ENCODE assay signal across 17 mouse cellular contexts in genomic region chr12:16790456-16790855, GRCm38 (mm10). TPM values are rescaled to one million over a fixed set of nuclear protein-coding genes. Genes with fewer than 3 reads are reported as not detected.
DNase-seq lines count a peak whose midpoint lies in the region; ATAC-seq and TF ChIP-seq lines count a peak whose summit lies in the region.
"Had no signal": no experiment of that assay in that cellular context is flagged by ENCODE, and none has a peak within 500 bp of the region (broad histone marks: within the 10 kb centered on the region; RNA-seq: fewer than 3 reads in every experiment).

No protein-coding gene starts in this region.

- peaks cover 53% of the 10 kb centered on the region for H3K36me3 ChIP-seq in hindbrain, embryonic 10.5 days
- H3K36me3 ChIP-seq in hindbrain, embryonic 14.5 days (replicated peaks; ENCODE audit: control insufficient read depth, insufficient read depth) = no peaks in the 10 kb centered on the region
- H3K36me3 ChIP-seq in neural tube, embryonic 15.5 days = no peaks in the 10 kb centered on the region
- no peaks in the 10 kb centered on the region for H3K36me3 ChIP-seq in myocyte (ENCODE audit: control insufficient read depth, insufficient read depth)
- H3K36me3 ChIP-seq: heart, embryonic 13.5 days had no signal

- no peaks in the 10 kb centered on the region for H3K9me3 ChIP-seq in hindbrain, embryonic 10.5 days
- H3K9me3 ChIP-seq in hindbrain, embryonic 14.5 days (ENCODE audit: control insufficient read depth, low read length) = no peaks in the 10 kb centered on the region
- no peaks in the 10 kb centered on the region for H3K9me3 ChIP-seq in neural tube, embryonic 15.5 days (replicated peaks)
- H3K9me3 ChIP-seq: heart, embryonic 13.5 days had no signal

- 35% methylated on average over 4 of the region's 4 CpGs for WGBS in hindbrain, embryonic 10.5 days
- WGBS in hindbrain, embryonic 14.5 days = 31% methylated on average over 4 of the region's 4 CpGs
- 38% methylated on average over 4 of the region's 4 CpGs for WGBS in neural tube, embryonic 15.5 days

- no peak for TF ChIP-seq POLR2A in myocyte (IDR thresholded peaks at IDR 0.05; ENCODE audit: insufficient read length, low read depth)

- H3K9ac ChIP-seq in hindbrain, embryonic 14.5 days = no peak overlapping the region
- H3K9ac ChIP-seq in neural tube, embryonic 15.5 days (replicated peaks) = no peak overlapping the region
- H3K9ac ChIP-seq: heart, embryonic 13.5 days had no signal

- DNase-seq in adrenal gland, adult (ENCODE audit: inconsistent age in 2 of 2, low spot score in 1 of 2) = peak; percentile 75 to 85
- DNase-seq in adrenal gland, adult 18-20 months (ENCODE audit: low spot score in 2 of 2) = no peak
- DNase-seq in hindbrain, embryonic 10.5 days (ENCODE audit: low spot score) = peak; percentile 40
- DNase-seq in hindbrain, embryonic 14.5 days (ENCODE audit: low spot score) = no peak
- peak; percentile 42 for DNase-seq in neural tube, embryonic 10.5 days (ENCODE audit: extremely low spot score, low spot score)
- no peak for DNase-seq in lung, adult 18-20 months
- DNase-seq: cerebellum, adult 18-20 months; kidney, adult 2 months; kidney, postnatal 25 days; layer of hippocampus, adult 9-11 months; thymus, adult 18-20 months had no signal

- no peak for ATAC-seq in hindbrain, embryonic 14.5 days (ENCODE audit: low FRiP score)
- no peak for ATAC-seq in neural tube, embryonic 15.5 days (ENCODE audit: low FRiP score)

- H3K4me3 ChIP-seq in hindbrain, embryonic 10.5 days = peak overlapping the region; percentile 29
- H3K4me3 ChIP-seq in hindbrain, embryonic 14.5 days (replicated peaks; ENCODE audit: low read length) = no peak overlapping the region
- H3K4me3 ChIP-seq in neural tube, embryonic 15.5 days (replicated peaks) = no peak overlapping the region
- H3K4me3 ChIP-seq in myocyte = no peak overlapping the region
- H3K4me3 ChIP-seq: heart, embryonic 13.5 days had no signal

- no peaks in the 10 kb centered on the region for H3K79me2 ChIP-seq in myocyte (ENCODE audit: control insufficient read depth, insufficient read depth)

- no peak overlapping the region for H3ac ChIP-seq in myocyte (ENCODE audit: control insufficient read depth, insufficient read length)

- H3K27ac ChIP-seq in hindbrain, embryonic 10.5 days = peak overlapping the region; percentile 89
- H3K27ac ChIP-seq in hindbrain, embryonic 14.5 days = no peak overlapping the region
- H3K27ac ChIP-seq in neural tube, embryonic 15.5 days (replicated peaks) = no peak overlapping the region
- H3K27ac ChIP-seq: heart, embryonic 13.5 days had no signal

- H3K4me2 ChIP-seq in hindbrain, embryonic 14.5 days (replicated peaks) = no peak overlapping the region
- H3K4me2 ChIP-seq in neural tube, embryonic 15.5 days = no peak overlapping the region
- H3K4me2 ChIP-seq in myocyte (ENCODE audit: low read depth) = no peak overlapping the region
- H3K4me2 ChIP-seq: heart, embryonic 13.5 days; liver, embryonic 11.5 days had no signal

- no peaks in the 10 kb centered on the region for H3K27me3 ChIP-seq in hindbrain, embryonic 10.5 days (ENCODE audit: insufficient read depth, poor library complexity, severe bottlenecking)
- H3K27me3 ChIP-seq in hindbrain, embryonic 14.5 days (ENCODE audit: control insufficient read depth, insufficient read depth, low read length) = no peaks in the 10 kb centered on the region
- H3K27me3 ChIP-seq in neural tube, embryonic 15.5 days (replicated peaks) = no peaks in the 10 kb centered on the region
- no peaks in the 10 kb centered on the region for H3K27me3 ChIP-seq in myocyte (ENCODE audit: control insufficient read depth, insufficient read depth, insufficient read length)
- H3K27me3 ChIP-seq: CH12.LX; heart, embryonic 13.5 days had no signal

- peaks cover 57% of the 10 kb centered on the region for H3K4me1 ChIP-seq in hindbrain, embryonic 10.5 days (replicated peaks)
- H3K4me1 ChIP-seq in hindbrain, embryonic 14.5 days (replicated peaks; ENCODE audit: control insufficient read depth, insufficient read depth, low read length) = no peaks in the 10 kb centered on the region
- no peaks in the 10 kb centered on the region; the same call in 1 of the 2 replicates for H3K4me1 ChIP-seq in neural tube, embryonic 15.5 days
- H3K4me1 ChIP-seq: heart, embryonic 13.5 days had no signal

TF ChIP-seq in myocyte, 11 proteins besides CTCF, POLR2A, EP300 and RAD21:
- TF ChIP-seq TCF12 (IDR thresholded peaks at IDR 0.05; ENCODE audit: insufficient read depth, poor library complexity, severe bottlenecking) (no peak), TCF3 (IDR thresholded peaks at IDR 0.05; ENCODE audit: insufficient read length, low read depth) (peak; percentile 18)

RNA-seq across cellular contexts. Expression of gene Greb1, which starts 10.2 kb away (rescaled TPM):
- 10 to 100 TPM; 43.7 to 54.7 TPM for total RNA-seq in adrenal gland, adult 18-20 months (2021)
- 19.0 and 28.1 TPM in 2 replicates for polyA plus RNA-seq in hindbrain, embryonic 10.5 days (2016; fragmentation: Nextera tagmentation; extraction: Ambion mirVana)
- 0.88 and 1.4 TPM in 2 replicates for polyA plus RNA-seq in hindbrain, embryonic 14.5 days (2014; fragmentation: Nextera tagmentation; extraction: Ambion mirVana)
- 0.67 and 1.9 TPM in 2 replicates for polyA plus RNA-seq in neural tube, embryonic 15.5 days (2015; fragmentation: Nextera tagmentation; extraction: Ambion mirVana)
- polyA plus RNA-seq in myocyte (2012; fragmentation: generic; extraction: Trizol) = 0.44 TPM
- total RNA-seq: CH12.LX; hematopoietic stem cell, adult 5-6 weeks had no signal

RNA-seq across cellular contexts. Expression of gene E2f6, which starts 20.3 kb away (rescaled TPM):
- 10 to 100 TPM; 39.5 to 41.5 TPM for total RNA-seq in adrenal gland, adult 18-20 months (2021)
- 65.4 TPM in 2 replicates for polyA plus RNA-seq in hindbrain, embryonic 10.5 days (2016; fragmentation: Nextera tagmentation; extraction: Ambion mirVana)
- polyA plus RNA-seq in hindbrain, embryonic 14.5 days (2014; fragmentation: Nextera tagmentation; extraction: Ambion mirVana) = 32.5 and 36.2 TPM in 2 replicates
- 26.3 and 31.2 TPM in 2 replicates for polyA plus RNA-seq in neural tube, embryonic 15.5 days (2015; fragmentation: Nextera tagmentation; extraction: Ambion mirVana)
- 16.2 TPM for polyA plus RNA-seq in myocyte (2012; fragmentation: generic; extraction: Trizol)

Comparison
In these comparisons a context has a peak if more than half of its experiments do, and no peak if none do; other contexts are left out.
1. DNase-seq: peak in adrenal gland, adult (2 of 2), hindbrain, embryonic 10.5 days (single experiment) and neural tube, embryonic 10.5 days (single experiment); none in adrenal gland, adult 18-20 months (0 of 2), hindbrain, embryonic 14.5 days (single experiment) and lung, adult 18-20 months (0 of 2).